Comparison of ENCODE assay signal across 8 mouse cellular contexts in genomic region chr13:47916456-47916855, GRCm38 (mm10).
DNase-seq lines count a peak whose midpoint lies in the region; ATAC-seq and TF ChIP-seq lines count a peak whose summit lies in the region.

No protein-coding gene starts in this region.

- H3K36me3 ChIP-seq in limb, embryonic 14.5 days (ENCODE audit: control insufficient read depth, insufficient read depth, low read length), result no peaks in the 10 kb centered on the region
- no peaks in the 10 kb centered on the region for H3K36me3 ChIP-seq in limb, embryonic 10.5 days

- H3K4me1 ChIP-seq in limb, embryonic 14.5 days (ENCODE audit: control insufficient read depth, insufficient read depth, low read length), result no peaks in the 10 kb centered on the region
- no peaks in the 10 kb centered on the region for H3K4me1 ChIP-seq in limb, embryonic 10.5 days

- H3K27me3 ChIP-seq in limb, embryonic 14.5 days (ENCODE audit: control insufficient read depth, insufficient read depth, low read length), result no peaks in the 10 kb centered on the region
- H3K27me3 ChIP-seq in limb, embryonic 10.5 days (ENCODE audit: low read depth, poor library complexity, severe bottlenecking), result no peaks in the 10 kb centered on the region

- no peak for ATAC-seq in cerebellum, adult (ENCODE audit: insufficient number of reproducible peaks, low FRiP score, low TSS enrichment)
- no peak for ATAC-seq in limb, embryonic 14.5 days (ENCODE audit: low FRiP score, low read depth)

- no peak overlapping the region for H3K27ac ChIP-seq in limb, embryonic 14.5 days (replicated peaks; ENCODE audit: low read depth, low read length)
- H3K27ac ChIP-seq in limb, embryonic 10.5 days, result no peak overlapping the region

- H3K9ac ChIP-seq in limb, embryonic 14.5 days (ENCODE audit: low read depth, low read length, severe bottlenecking), result no peak overlapping the region

- 68% methylated on average over 8 of the region's 8 CpGs for WGBS in limb, embryonic 14.5 days
- 90% methylated on average over 8 of the region's 8 CpGs for WGBS in limb, embryonic 10.5 days

- no peak for TF ChIP-seq POLR2A in limb, embryonic 14.5 days (IDR thresholded peaks at IDR 0.05; ENCODE audit: borderline replicate concordance, extremely low read depth, insufficient read depth, insufficient read length)

- peak; percentile 4 for DNase-seq in cerebellum, adult 11 months
- DNase-seq in limb, embryonic 14.5 days (ENCODE audit: low spot score), result peak; percentile 56
- no peak for DNase-seq in limb, embryonic 10.5 days (ENCODE audit: low spot score)
- DNase-seq in layer of hippocampus, adult 8-10 months (ENCODE audit: low spot score in 2 of 2), result peak; percentile 72 to 81
- peak; percentile 41 to 44 for DNase-seq in right cerebral cortex, postnatal 36 days (ENCODE audit: low spot score in 2 of 2)
- no peak for DNase-seq in urinary bladder, postnatal 25 days (ENCODE audit: low spot score)
- DNase-seq in spleen, postnatal 4 days (ENCODE audit: low spot score in 2 of 2), result no peak

- no peak overlapping the region for H3K4me2 ChIP-seq in limb, embryonic 14.5 days (replicated peaks; ENCODE audit: low read depth, low read length, severe bottlenecking)

- H3K9me3 ChIP-seq in limb, embryonic 14.5 days (ENCODE audit: control insufficient read depth, low read length), result peaks cover 3% of the 10 kb centered on the region; the same call in 1 of the 2 replicates
- H3K9me3 ChIP-seq in limb, embryonic 10.5 days (replicated peaks), result no peaks in the 10 kb centered on the region

- no peak overlapping the region for H3K4me3 ChIP-seq in limb, embryonic 14.5 days (replicated peaks; ENCODE audit: low read length)
- H3K4me3 ChIP-seq in limb, embryonic 10.5 days, result no peak overlapping the region

Comparison
In these comparisons a context has a peak if more than half of its experiments do, and no peak if none do; other contexts are left out.
1. DNase-seq: peak in cerebellum, adult 11 months (single experiment), limb, embryonic 14.5 days (single experiment), layer of hippocampus, adult 8-10 months (2 of 2) and right cerebral cortex, postnatal 36 days (2 of 2); none in limb, embryonic 10.5 days (single experiment), urinary bladder, postnatal 25 days (single experiment) and spleen, postnatal 4 days (0 of 2).